ENCODE assay signal across 8 mouse cellular contexts in the genomic region with DNA sequence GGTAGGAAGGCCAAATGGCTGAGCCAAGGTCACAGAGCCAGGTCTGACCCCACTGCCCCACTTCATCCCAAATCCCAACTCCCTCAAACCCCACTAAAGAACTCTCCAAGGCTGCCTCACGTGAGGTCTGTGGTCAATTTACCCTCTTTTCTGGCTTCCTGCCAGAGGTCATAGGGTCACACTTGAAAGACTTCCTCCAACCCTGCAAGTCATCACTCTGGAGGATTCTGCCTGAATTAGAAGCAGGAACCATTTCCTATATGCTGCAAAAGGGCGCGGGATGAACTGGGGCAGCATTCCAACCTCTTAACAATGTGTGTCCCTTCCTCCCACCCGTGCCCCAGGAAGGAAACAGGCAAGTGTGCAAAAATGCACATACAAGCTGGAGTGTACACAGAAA. TPM values are rescaled to one million over a fixed set of nuclear protein-coding genes. Genes with fewer than 3 reads are reported as not detected.
DNase-seq lines count a peak whose midpoint lies in the region; ATAC-seq and TF ChIP-seq lines count a peak whose summit lies in the region.

No protein-coding gene starts in this region.

- H3K9me3 ChIP-seq in midbrain, postnatal 0 days (ENCODE audit: low read length), result no peaks in the 10 kb centered on the region

- TF ChIP-seq POLR2A in heart, adult 2 months (IDR thresholded peaks at IDR 0.05; ENCODE audit: insufficient read depth, low read depth, low read length), result peak; percentile 23; the same call in 1 of the 2 replicates

- H3K4me3 ChIP-seq in heart, adult 2 months, result no peak overlapping the region
- no peak overlapping the region for H3K4me3 ChIP-seq in midbrain, postnatal 0 days (ENCODE audit: low read depth, low read length)

- H3K4me1 ChIP-seq in heart, adult 2 months (ENCODE audit: control insufficient read depth, insufficient read depth, low read length), result peaks cover 18% of the 10 kb centered on the region
- no peaks in the 10 kb centered on the region for H3K4me1 ChIP-seq in midbrain, postnatal 0 days (ENCODE audit: insufficient read depth, low read length)

- intact Hi-C loops in heart, adult 2 months (cut with DNase I), result no loop called here

- no peak overlapping the region for H3K4me2 ChIP-seq in midbrain, postnatal 0 days (ENCODE audit: low read depth, low read length, poor library complexity, severe bottlenecking)

- peak overlapping the region; percentile 83 for H3K27ac ChIP-seq in heart, adult 2 months
- H3K27ac ChIP-seq in midbrain, postnatal 0 days (ENCODE audit: low read depth, low read length), result no peak overlapping the region

- no peak overlapping the region for H3K9ac ChIP-seq in heart, adult 2 months (ENCODE audit: low read depth, low read length)
- H3K9ac ChIP-seq in midbrain, postnatal 0 days (replicated peaks; ENCODE audit: low read length, poor library complexity, severe bottlenecking), result no peak overlapping the region

- DNase-seq in adrenal gland, postnatal 14 days, result peak; percentile 76
- no peak for DNase-seq in adrenal gland, postnatal 4 days (ENCODE audit: low spot score in 2 of 2)
- peak; percentile 95 for DNase-seq in R1 (ENCODE audit: low read depth, low spot score)
- peak; percentile 60 to 77 for DNase-seq in heart, adult 2 months
- DNase-seq in kidney, postnatal 10 days, result peak; percentile 84
- peak; percentile 57 for DNase-seq in skeletal muscle tissue, adult 2 months (ENCODE audit: low read depth, low spot score)
- DNase-seq in thymus, postnatal 36 days, result no peak
- no peak for DNase-seq in midbrain, postnatal 0 days (ENCODE audit: low spot score)

- peak; percentile 94 for TF ChIP-seq EP300 in heart, adult 2 months (IDR thresholded peaks at IDR 0.05; ENCODE audit: insufficient read depth, low read depth, low read length)

- ATAC-seq in midbrain, postnatal 0 days (ENCODE audit: low FRiP score), result no peak

- TF ChIP-seq CTCF in heart, adult 2 months (IDR thresholded peaks at IDR 0.05), result no peak
- TF ChIP-seq CTCF in midbrain, postnatal 0 days (IDR thresholded peaks at IDR 0.05), result no peak

- H3K36me3 ChIP-seq in heart, adult 2 months (ENCODE audit: control insufficient read depth, insufficient read depth, low read length), result no peaks in the 10 kb centered on the region
- H3K36me3 ChIP-seq in midbrain, postnatal 0 days (ENCODE audit: insufficient read depth, low read length), result no peaks in the 10 kb centered on the region

- no peaks in the 10 kb centered on the region for H3K79me2 ChIP-seq in heart, adult 2 months (replicated peaks; ENCODE audit: control insufficient read depth, insufficient read depth, low read length)

- no peaks in the 10 kb centered on the region for H3K27me3 ChIP-seq in heart, adult 2 months (ENCODE audit: control insufficient read depth, insufficient read depth, low read length)
- no peaks in the 10 kb centered on the region for H3K27me3 ChIP-seq in midbrain, postnatal 0 days (ENCODE audit: insufficient read depth, low read length)

- WGBS in heart, adult 2 months, result 14% methylated on average over 4 of the region's 4 CpGs
- WGBS in midbrain, postnatal 0 days, result 45% methylated on average over 4 of the region's 4 CpGs

RNA-seq across cellular contexts. Expression of a gene that starts 25.8 kb away (rescaled TPM):
- 25.6 and 28.7 TPM in 2 replicates for total RNA-seq in adrenal gland, postnatal 14 days (2021)
- total RNA-seq in adrenal gland, postnatal 4 days (2021), result 10 to 100 TPM; 36.6 to 38.0 TPM
- total RNA-seq in heart, adult 2 months (2021), result 1 to 10 TPM; 7.0 to 7.1 TPM
- polyA plus RNA-seq in heart, adult 2 months (2012; rRNA removed), result 9.2 and 10.6 TPM in 2 replicates
- 21.5 and 24.4 TPM in 2 replicates for total RNA-seq in midbrain, postnatal 0 days (2014; rRNA removed)
- polyA plus RNA-seq in midbrain, postnatal 0 days (2015; fragmentation: Nextera tagmentation; extraction: Ambion mirVana), result 6.8 and 7.2 TPM in 2 replicates

RNA-seq across cellular contexts. Expression of a gene that starts 58.0 kb away (rescaled TPM):
- total RNA-seq in adrenal gland, postnatal 14 days (2021), result 63.6 and 119 TPM in 2 replicates
- 10 to 100 TPM; 28.0 to 33.7 TPM for total RNA-seq in adrenal gland, postnatal 4 days (2021)
- total RNA-seq in heart, adult 2 months (2021), result 10 to 100 TPM in 1 of 2 experiments, 1 to 10 TPM in 1; 8.5 to 10.1 TPM
- polyA plus RNA-seq in heart, adult 2 months (2012; rRNA removed), result 5.7 and 7.3 TPM in 2 replicates
- 60.6 and 69.2 TPM in 2 replicates for total RNA-seq in midbrain, postnatal 0 days (2014; rRNA removed)
- polyA plus RNA-seq in midbrain, postnatal 0 days (2015; fragmentation: Nextera tagmentation; extraction: Ambion mirVana), result 52.0 and 53.4 TPM in 2 replicates

RNA-seq across cellular contexts. Expression of a gene that starts 59.0 kb away (rescaled TPM):
- 4.3 and 4.4 TPM in 2 replicates for total RNA-seq in adrenal gland, postnatal 14 days (2021)
- total RNA-seq in adrenal gland, postnatal 4 days (2021), result 1 to 10 TPM; 4.1 to 4.2 TPM
- total RNA-seq in heart, adult 2 months (2021), result 1 to 10 TPM; 2.8 to 3.4 TPM
- polyA plus RNA-seq in heart, adult 2 months (2012; rRNA removed), result 3.7 and 4.6 TPM in 2 replicates
- total RNA-seq in midbrain, postnatal 0 days (2014; rRNA removed), result 2.4 and 3.2 TPM in 2 replicates
- polyA plus RNA-seq in midbrain, postnatal 0 days (2015; fragmentation: Nextera tagmentation; extraction: Ambion mirVana), result 3.0 and 3.2 TPM in 2 replicates

Comparison
In these comparisons a context has a peak if more than half of its experiments do, and no peak if none do; other contexts are left out.
1. DNase-seq: peak in adrenal gland, postnatal 14 days (single experiment), R1 (single experiment), heart, adult 2 months (2 of 2), kidney, postnatal 10 days (single experiment) and skeletal muscle tissue, adult 2 months (single experiment); none in adrenal gland, postnatal 4 days (0 of 2), thymus, postnatal 36 days (0 of 2) and midbrain, postnatal 0 days (single experiment).